Mouse (Mus musculus): ENCODE results near the gene Brinp2. TPM values are rescaled to one million over a fixed set of nuclear protein-coding genes. Genes with fewer than 3 reads are reported as not detected.

Brinp2 gene
- under 1 TPM in 1 of 2 experiments, not detected in 1; 0.14 TPM for polyA plus RNA-seq (2017; shearing (Covaris generic))

DNA sequence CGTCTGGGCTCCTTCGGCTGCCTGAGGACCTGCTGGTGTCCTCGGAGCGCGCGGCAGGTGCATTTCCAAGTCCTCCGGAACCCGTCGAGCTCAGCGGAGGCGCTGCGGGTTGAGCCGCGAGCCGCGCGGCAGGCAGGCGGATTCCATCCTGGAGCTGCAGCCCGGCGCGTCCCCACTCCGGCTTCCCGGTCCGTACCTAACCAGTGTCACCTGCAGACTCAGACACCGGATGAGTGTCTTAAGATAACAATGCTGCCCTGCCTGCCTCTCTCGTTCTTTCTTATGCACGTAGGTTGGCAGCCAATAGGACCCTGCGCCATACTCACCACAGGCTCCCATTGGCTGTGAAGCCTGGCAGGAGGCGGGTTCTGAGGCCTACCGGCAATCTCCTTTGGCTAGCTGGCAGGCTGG lies at the start of gene Brinp2:
Gene Brinp2 (minus strand): TSS at position 276 of the 411 bp plus-strand sequence.
- no peak for ATAC-seq

DNA sequence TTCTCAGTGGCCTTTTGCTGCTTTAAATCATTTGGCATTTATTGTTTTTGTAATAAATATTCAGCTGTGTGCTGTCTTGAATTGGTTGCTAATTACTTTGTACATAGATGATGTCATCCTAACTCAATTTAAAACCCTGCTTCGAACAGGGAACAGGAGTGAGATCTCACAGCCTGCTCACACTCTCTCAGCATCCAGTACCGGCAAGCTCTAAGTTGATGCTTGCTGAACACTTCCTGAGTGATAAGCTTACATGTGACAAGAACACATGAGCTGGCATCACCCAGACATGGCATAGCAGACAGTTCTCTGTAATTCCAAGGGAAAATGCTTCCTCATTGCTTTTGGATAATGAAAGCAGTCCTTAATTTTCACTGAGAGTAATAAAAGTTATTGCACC lies 44.8 kb upstream of the Brinp2 start:
- ATAC-seq: no peak

DNA sequence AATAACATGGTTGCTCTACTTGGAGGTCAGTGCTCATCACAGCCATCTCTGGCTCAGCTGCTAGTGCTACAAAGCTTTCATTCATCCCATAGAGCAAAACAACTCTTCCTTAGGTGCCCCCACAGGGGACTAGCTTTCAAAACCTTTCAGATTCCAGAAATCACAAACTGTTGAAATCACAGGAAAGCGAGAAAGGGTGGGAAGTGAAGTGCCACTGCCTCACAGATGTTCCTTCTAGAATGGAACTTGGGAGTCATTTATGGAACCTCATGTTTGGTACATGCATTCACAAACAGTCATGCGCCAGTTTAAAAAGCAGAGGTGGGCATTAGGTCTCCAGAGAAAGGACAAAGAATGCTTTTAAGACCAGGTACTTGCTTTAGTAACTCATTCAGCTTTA lies 40.9 kb upstream of the Brinp2 start:
- no peak for ATAC-seq

DNA sequence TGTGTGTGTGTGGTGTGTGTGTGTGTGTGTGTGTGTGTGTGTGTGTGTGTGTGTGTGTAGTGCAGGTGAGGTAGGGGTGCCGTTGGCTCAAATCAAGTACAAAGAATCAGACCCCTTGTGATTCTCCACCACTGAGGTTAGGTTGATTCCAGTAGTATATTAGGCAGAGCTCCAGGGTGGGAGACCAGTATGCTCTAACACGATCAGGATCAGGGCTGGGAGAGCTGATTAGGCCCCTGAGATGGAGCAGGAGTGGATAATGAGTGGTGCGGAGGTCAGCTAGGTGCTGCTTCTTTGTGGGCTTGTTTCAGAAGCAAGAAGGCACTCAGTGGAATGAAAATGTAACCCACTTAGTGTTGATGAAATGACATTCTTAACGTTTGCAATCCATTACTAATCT lies 34.6 kb upstream of the Brinp2 start:
- no peak for ATAC-seq

DNA sequence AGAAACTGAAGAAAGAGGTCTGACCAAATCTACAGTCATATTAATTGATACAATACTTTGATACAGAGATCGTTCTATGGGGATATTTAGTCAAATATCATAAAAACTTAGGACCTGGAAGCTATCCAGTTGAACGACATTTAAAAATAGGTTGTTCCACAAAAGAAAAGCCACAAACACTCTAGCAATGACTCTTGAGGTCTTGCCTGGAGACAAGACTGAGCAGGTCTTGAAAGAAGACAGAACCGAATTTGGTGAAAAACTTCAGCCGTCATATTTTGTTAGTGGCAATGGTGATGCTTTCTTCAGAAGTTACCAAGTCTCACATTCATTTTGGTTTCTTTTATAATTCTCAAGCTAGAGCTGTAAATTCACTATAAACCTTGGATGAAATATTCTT lies 32.9 kb upstream of the Brinp2 start:
- no peak for ATAC-seq

DNA sequence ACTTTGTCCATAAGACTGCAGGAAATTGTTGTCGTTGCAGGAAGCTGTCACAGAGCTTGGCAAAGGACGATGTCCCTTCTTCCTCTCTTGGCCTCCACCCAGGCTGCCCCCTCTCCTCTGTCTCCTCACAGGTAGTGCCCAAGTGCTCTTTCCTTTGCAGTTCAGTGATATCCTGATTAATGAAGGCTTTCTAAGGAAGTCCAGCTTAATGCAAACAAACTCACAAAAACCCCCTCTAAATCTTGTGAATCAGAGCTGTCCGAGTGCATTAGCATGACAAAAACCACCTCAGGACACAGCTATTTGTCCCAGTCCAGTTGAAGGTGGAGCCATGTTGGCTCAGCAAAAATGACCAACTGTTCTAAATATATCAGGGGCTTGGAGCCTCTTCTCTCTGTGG lies 30.7 kb upstream of the Brinp2 start:
- no peak for ATAC-seq

DNA sequence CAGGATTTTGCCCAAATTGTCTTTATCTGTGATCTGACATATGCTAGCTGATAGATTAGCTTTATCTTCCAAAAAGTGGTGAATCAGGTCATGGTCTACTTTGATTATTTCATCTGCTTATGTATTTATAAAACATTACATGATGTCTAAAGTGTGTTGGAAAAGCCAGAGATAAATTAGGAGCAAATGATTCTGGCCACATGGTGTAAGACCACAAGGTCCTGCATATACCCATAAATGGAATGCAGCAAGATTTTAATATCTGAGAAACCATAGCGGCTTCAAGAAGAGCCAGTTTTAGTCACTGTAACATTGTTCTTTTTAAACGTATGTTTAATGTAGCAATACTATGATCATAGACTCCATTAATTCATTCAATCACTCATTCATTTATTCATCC lies 29.2 kb upstream of the Brinp2 start:
- no peak for ATAC-seq

DNA sequence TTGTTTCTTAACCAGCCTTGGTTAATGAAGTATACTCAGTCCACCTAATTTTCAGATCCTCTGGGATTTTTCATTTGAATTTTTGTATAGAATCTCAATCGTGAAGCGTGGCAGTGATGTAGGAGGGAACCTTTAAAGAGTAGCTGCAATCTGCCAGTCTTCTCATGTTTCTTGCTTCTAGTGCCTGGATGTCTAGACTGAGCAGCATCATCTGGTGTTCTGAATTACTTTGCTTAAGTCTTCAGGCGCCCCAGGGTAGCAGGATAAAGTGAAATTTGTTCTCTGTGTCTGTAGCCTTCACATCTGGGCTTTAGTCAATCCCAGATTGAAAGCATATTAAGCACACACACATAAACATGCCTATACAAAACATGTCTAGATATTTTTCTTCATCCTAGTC lies 27.1 kb upstream of the Brinp2 start:
- no peak for ATAC-seq

DNA sequence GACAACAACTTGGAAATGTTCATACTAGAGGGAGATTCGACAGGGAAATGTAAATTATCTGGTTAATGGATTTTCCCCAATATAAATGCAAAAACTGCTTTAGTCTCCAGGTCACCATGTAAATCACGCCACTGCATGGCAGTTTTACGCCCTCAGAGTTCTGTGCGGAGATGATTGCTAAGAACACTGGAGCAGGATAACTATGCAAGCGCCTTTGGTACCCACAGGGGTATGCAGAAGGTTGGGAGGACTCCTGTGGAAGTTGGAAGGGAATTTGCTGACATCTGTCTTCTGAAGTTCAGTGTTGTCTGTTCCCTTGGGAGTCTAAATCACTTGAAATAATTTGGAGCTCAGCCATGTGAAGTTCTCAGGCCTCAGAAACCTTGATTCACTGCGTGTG lies 26.2 kb upstream of the Brinp2 start:
- ATAC-seq: no peak

DNA sequence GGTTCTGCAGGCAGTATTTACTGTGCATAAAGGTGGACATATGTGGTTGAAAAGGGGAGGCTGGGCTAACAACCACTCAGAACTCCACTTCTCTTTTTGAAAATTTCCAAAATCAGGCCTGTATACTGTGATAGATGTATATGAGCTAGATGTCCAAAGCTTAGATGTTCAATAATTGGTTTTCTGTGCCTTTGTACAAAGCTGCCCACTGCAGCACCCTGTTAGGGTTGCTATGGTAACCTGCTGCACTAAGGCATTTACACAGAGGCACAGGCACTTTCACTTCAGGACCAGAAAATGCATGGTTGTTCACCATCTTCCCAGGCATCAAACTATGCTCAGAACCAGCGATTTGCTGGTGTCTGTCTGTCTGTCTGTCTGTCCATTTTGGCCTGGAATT lies 8.3 kb upstream of the Brinp2 start:
- ATAC-seq: no peak

DNA sequence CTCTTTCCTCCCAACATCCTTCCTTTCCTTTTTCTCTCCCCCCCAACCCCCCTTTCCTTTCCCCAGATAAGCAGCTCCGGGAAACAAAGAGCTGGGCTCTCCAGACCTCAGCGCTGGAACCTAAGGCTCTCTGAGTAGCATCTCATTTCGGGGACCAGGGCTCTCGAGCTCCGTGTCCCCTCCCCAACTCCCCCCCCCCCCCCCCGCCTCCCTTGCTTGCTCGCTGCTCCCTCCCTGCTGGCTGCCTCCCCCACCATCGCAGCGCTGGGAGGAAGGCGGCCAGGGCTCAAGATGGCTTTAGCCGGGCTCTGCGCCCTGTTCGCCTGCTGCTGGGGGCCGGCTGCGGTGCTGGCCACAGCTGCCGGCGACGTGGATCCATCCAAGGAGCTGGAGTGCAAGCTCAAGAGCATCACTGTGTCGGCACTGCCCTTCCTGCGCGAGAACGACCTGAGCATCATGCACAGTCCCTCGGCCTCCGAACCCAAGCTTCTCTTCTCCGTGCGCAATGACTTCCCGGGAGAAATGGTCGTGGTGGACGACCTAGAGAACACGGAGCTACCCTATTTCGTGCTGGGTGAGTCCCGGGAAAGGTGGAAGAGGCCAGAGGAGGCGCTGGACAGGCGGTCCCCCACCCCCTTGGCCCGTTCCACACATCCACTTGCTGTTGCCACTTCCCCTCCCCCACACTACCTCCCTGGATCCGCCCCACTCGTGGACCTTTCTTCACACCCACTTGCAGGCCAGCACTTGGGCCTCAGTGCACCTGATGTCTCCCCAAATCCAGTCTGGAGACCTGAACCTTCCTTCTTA lies 6.4 kb upstream of the Brinp2 start:
- ATAC-seq: no peak

DNA sequence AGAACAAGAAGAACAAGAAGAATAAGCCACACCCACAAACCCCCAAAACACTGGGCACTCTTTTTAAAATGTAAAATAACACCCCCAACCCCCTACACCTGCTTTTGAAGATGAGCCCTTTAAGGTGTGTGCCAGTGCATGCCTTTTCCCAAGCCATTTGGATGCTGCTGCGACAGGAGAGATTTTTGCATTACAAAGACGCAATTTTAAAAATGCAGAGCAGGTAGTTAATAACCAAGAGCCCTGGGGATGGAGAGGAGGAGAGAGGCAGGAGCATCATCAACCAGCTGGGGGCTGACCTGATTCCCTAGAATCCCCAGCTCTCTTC lies 5.8 kb upstream of the Brinp2 start, which contains the start of gene Astn1:
Gene Astn1 (plus strand): TSS at position 310 of the 328 bp plus-strand sequence.
- no peak for ATAC-seq

DNA sequence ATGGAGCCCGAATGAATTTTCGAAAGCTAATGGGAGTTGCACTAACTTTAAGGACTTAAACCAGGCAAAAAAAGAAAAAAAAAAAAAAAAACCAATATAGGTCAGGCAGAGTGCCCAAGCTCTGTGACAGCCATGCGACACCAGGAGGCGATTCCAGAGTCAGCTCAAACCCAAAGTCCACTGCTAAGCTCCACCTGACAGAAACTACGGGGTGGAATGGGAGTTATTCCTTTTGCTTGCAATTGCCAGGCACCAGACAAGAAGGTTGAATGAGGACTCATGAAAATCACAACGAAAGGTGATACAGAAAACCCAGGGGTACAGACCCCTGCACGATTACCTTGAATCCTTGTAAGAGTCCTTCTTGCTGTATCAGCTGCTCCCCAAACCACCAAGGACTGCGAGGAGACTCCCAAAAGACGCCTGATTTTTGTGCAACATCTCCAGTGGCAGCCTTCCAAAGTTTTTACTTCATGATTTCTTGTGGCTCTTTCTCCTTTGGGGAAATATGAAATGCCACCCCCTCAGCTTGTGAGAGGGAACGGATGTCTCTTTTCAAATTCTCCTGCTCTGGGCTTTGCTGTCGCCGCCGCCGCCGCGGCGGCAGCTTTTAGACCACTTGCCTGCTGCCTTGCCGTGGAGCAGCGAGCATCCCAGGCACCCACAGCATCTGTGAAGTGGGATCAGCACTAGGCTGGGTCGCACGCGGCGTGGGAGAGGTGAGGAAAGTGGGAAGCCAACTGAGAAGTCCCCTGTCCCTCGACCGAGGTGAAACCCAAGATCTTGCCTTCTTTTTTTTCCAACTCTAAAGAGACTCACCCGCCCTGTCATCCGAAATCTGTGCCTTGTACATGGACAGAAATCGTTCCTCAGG lies 712 bp downstream of the Brinp2 start:
- ATAC-seq: no peak

DNA sequence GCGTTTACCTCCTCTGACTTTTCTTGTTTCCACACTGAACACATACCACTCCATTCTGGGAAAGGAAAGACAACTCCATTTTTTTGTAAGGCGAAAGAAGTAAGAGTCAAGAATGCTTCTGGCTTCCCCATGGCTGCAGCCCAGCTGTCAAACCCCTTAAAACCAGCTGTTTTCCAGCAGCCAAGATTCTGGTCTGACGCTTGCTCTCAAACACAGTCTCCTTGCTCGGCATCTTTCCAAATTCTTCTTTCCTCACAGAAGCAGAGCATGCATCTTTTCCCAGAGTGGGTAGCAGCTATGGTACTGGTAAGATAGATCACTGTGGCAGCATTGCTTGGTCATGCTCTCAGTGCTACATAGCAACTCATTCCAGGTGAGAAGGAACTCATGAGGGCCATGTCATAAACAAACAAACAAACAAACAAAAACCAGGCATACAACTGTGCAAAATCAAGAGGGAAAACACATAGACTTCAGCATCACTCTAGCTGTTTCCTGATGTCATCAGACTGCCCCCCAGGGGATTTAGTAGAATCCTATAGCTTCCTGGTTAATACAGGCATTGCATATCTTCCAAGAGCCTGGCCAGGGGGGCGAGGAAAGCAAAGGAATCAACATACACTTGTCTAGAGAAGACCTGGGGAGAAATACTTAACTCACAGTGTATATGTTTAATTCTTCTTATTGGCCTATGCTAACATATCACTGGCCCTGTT lies 2.3 kb downstream of the Brinp2 start:
- no peak for ATAC-seq

DNA sequence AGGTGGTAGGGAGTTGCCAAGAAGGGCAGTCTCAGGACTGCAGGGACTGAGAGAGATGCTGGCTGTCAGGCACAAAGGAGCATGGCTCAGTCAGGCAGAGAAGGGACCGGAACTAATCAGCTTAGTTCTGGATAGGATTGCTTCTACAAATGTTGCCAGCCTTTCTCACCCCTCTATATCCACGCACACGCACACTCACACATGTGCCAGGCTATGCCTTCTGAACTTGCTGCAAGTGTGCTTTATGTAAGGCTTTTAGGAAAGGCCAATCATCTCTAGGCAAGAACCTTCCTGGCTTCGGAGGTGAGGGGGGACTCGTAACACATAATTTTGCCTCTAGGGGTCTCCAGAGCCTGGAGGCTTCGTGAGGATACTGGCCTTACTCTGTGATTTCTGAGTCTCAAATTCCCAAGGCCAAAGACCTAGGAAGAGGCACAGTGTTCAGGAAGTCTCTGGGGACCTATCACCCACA lies 12.8 kb downstream of the Brinp2 start:
- ATAC-seq: no peak

DNA sequence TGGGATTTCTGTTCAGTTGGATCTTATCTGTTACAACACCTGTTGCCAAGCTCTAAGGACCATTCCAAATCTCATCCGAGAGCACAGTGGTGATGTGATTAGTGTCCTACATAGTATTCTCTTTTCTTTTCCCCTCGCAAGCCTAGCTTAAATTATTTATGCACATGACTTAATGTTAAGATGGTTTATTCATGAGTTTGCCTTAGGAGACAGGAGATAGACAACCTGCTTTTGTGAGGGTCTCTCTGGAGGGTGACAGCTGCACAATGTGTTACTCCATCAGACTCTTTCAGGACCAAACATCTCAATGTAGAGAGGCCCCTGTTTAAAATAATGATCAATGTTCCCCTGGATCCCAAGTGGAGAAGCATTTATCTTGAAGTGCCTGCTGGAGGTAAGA lies 27.3 kb downstream of the Brinp2 start:
- ATAC-seq: no peak

DNA sequence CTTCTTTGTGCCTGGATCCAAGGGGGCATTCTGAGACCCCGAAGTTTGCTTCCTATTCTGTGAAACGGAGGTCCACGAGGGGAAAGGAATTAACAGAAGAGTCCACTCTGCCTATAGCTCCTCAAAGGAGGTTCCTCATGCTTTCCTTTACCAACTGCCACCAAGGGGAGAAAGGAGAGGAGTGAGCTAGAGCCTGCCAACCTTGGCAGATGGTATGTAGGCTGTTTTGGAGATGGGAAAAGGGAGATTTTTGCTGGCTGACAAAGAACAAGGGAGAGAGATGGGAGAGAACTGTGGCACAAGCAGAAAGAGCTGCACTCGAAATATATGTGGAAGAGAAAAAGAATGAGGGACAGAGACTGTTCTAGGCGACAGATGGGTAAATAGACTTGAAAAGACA lies 28.0 kb downstream of the Brinp2 start:
- ATAC-seq: no peak

DNA sequence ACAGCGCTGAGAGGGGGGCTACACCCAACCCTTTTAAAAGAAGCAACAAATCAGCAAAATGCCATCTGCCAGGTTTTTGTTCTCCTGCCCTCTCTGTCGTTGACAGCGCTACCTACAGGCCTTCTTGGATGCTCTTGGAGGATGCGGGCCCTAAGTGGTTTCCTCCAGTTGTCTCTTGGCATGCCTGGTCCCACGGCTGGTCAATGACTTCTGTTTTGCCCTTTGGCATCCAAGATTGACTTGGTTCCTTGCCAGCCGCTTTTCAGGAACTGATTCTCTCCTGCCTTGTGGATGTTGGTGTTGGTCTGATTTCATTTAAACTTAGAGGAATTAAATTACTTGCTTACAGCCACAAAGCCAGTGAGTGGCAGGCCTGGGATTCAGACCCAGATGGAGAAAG lies 32.8 kb downstream of the Brinp2 start:
- no peak for ATAC-seq

DNA sequence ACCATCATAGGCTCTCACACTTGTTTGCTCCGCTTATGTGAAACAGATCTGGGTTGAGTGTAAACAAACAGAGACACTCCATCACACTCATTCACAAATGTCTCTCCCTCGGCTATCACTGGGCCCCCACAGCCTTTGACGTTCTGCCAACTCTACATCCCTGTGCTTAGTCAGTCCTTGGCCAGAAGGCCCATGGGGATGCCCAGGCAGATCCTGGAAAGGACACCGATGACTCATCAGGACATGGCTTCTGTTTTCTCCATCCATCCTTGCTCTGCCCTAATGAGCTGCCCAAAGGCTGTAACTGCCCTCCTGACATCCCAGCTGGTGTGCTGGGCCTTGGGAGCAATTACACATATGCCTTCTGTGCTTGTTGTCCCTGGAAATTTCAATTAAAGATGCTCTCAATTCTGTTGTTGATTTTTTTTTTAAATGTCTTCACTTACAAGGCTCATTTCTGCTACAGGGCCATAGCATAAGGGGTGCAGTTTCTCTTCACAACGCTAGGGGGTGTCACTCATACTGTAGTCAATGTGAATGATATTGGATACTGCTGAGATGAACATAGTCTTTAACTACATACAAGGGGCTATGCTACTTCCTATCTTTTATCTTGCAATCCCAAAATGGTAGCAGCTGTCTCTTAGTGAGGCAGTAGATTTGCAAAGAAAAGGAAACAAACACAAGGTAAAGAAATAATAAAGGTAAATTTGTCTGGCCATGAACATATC lies 45.5 kb downstream of the Brinp2 start:
- ATAC-seq: no peak

DNA sequence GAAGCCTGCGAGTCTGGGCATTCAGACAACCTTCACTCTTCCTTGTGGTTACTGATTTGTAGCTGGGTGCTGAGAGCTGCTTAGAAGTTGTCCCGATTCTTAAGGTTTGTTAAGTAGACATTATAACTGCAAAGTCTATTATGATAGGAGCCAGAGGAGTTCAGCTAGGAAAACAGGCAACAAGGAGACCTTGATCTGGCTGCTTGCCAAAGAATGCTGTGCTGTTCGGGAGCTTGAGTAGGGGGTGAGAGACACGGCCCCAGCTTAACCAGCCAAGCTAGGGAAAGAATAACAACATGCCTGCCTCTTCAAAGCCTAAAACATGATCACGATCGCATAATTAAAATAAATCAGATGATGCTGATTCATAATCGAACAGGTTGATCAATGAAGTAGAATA lies 59.1 kb downstream of the Brinp2 start:
- no peak for ATAC-seq

DNA sequence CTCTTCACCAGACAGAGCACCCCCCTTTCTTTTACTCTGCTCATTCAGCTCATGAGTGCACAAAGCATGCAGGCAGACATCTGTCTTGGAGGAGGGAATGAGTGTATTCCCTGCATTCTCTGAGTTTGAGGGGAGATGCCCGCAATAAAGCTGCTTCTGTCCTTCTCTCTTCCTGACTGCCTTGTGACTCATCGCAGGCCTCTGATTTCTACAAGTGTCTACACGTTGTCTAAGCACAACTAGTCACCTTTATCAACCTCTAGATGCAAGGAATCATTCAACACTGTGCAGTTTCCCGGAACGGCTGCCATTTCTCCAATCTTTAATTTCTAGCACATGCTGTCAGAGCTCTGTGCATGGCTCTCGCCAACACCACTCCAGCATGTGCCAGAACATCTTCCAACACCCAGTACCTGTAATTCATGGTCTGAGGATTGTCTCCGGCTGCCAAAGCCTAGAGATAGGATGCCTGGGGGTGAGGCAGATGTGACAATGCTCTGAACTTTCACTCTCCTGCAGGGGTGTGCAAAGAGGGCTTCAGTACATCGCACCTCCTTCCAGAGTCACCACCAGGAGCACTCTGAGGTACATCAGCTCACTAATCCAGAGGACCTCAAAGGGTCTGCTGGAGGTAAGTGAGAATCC lies 59.7 kb downstream of the Brinp2 start:
- no peak for ATAC-seq

DNA sequence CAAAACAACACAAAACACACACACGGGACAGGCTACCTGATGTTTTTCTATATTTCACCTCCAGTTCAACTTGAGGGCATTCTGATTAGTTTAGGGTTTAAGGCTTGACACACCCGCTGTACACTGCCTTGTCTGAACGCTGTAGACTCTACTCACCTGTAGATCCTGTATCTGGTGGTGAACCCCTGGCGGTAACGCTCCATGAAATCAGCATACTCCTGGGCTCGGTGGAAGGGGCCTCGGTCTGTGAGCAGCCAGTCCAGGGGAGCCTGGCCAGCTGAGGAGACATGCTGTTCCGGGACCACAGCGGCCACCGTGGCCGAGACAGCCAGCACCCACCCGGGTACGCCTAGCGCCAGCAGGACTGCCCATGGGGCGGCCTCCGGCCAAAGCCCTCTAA lies 60.9 kb downstream of the Brinp2 start:
- no peak for ATAC-seq
